Mouse (Mus musculus): Measurements from ENCODE around the gene Sass6.

DNA sequence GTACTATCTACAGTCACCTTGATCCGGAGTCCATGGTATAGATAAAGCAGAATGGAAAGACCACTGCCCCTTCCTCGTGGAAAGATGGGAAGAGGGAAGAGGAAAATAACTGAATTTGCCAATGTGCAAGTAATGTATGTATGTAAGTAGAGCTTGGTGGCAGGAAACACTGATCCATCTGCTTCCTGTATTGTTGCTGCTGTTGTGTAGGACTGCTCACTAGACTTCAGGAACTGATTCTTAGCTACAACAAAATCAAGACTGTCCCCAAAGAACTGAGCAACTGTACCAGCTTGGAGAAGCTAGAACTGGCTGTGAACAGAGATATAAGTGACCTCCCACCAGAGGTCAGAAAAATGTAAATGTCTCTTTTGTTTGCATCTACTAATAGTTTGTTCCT is 24.2 kb upstream of the Sass6 start:
- TF ChIP-seq TCF12 (IDR thresholded peaks at IDR 0.05; ENCODE audit: insufficient read depth, poor library complexity, severe bottlenecking) (no peak), POLR2A (IDR thresholded peaks at IDR 0.05; ENCODE audit: insufficient read length, low read depth) (no peak), E2F4 (IDR thresholded peaks at IDR 0.05; ENCODE audit: insufficient read depth) (no peak)
